23 mouse cellular contexts compared by ENCODE assay signal in genomic region chr10:9231751-9232150, GRCm38 (mm10).
DNase-seq lines count a peak whose midpoint lies in the region; ATAC-seq and TF ChIP-seq lines count a peak whose summit lies in the region.
"Had no signal": no experiment of that assay in that cellular context is flagged by ENCODE, and none has a peak within 500 bp of the region (broad histone marks: within the 10 kb centered on the region; RNA-seq: fewer than 3 reads in every experiment).

No protein-coding gene starts in this region.

- no peak overlapping the region for H3K4me2 ChIP-seq in forebrain, embryonic 15.5 days (replicated peaks)
- no peak overlapping the region for H3K4me2 ChIP-seq in forebrain, embryonic 11.5 days (ENCODE audit: low read depth, low read length, severe bottlenecking)
- no peak overlapping the region for H3K4me2 ChIP-seq in forebrain, postnatal 0 days (ENCODE audit: low read depth)
- H3K4me2 ChIP-seq: embryonic facial prominence, embryonic 15.5 days; heart, embryonic 12.5 days; liver, embryonic 11.5 days had no signal

- ATAC-seq in forebrain, embryonic 15.5 days (replicated peaks), result peak; percentile 80
- no peak for ATAC-seq in forebrain, embryonic 11.5 days (replicated peaks; ENCODE audit: low FRiP score)
- peak; percentile 75 for ATAC-seq in forebrain, postnatal 0 days
- ATAC-seq: Patski had no signal

- intact Hi-C loops in left cerebral cortex, postnatal 4 days (cut with DNase I), result no loop called here

- H3K4me1 ChIP-seq in forebrain, embryonic 15.5 days, result peaks cover 3% of the 10 kb centered on the region; the same call in 1 of the 2 replicates
- H3K4me1 ChIP-seq in forebrain, embryonic 11.5 days (replicated peaks; ENCODE audit: control insufficient read depth, insufficient read depth, low read length), result no peaks in the 10 kb centered on the region
- H3K4me1 ChIP-seq in forebrain, postnatal 0 days (ENCODE audit: insufficient read depth), result no peaks in the 10 kb centered on the region
- H3K4me1 ChIP-seq: embryonic facial prominence, embryonic 15.5 days; heart, embryonic 12.5 days; megakaryocyte, embryonic 14.5 days had no signal

- no peak overlapping the region for H3K27ac ChIP-seq in forebrain, embryonic 15.5 days (replicated peaks)
- H3K27ac ChIP-seq in forebrain, embryonic 11.5 days (ENCODE audit: low read depth, low read length), result no peak overlapping the region
- no peak overlapping the region for H3K27ac ChIP-seq in forebrain, postnatal 0 days (ENCODE audit: low read depth, low read length)
- H3K27ac ChIP-seq: embryonic facial prominence, embryonic 15.5 days; layer of hippocampus, adult 2 months; stomach, postnatal 0 days had no signal

- H3K9me3 ChIP-seq in forebrain, embryonic 15.5 days, result no peaks in the 10 kb centered on the region
- no peaks in the 10 kb centered on the region for H3K9me3 ChIP-seq in forebrain, embryonic 11.5 days (ENCODE audit: control insufficient read depth, low read length)
- no peaks in the 10 kb centered on the region for H3K9me3 ChIP-seq in forebrain, postnatal 0 days (ENCODE audit: low read length)
- H3K9me3 ChIP-seq: embryonic facial prominence, embryonic 15.5 days; heart, embryonic 12.5 days had no signal

- no peak for TF ChIP-seq CTCF in forebrain, postnatal 0 days (IDR thresholded peaks at IDR 0.05; ENCODE audit: low read depth)

- no peak for DNase-seq in forebrain, embryonic 11.5 days (ENCODE audit: low spot score)
- DNase-seq in left cerebral cortex, postnatal 4 days, result peak; percentile 70
- no peak for DNase-seq in left cerebral cortex, adult 18-20 months (ENCODE audit: low spot score in 2 of 2)
- peak; percentile 89 to 91 for DNase-seq in cerebellum, postnatal 10 days
- DNase-seq in forebrain, postnatal 0 days, result peak; percentile 59
- DNase-seq in gastrocnemius, adult 8-10 months (ENCODE audit: low spot score in 2 of 2), result no peak
- DNase-seq: adrenal gland, postnatal 10 days; gastrocnemius, postnatal 10 days; heart, adult 11 months; heart, postnatal 14 days; kidney, adult 2 months; kidney, postnatal 10 days; lung, adult 18-20 months; lung, postnatal 14 days; retina, postnatal 1 day had no signal

- 45% methylated on average over 3 of the region's 3 CpGs for WGBS in forebrain, embryonic 15.5 days
- WGBS in forebrain, embryonic 11.5 days, result 94% methylated on average over 3 of the region's 3 CpGs
- WGBS in forebrain, postnatal 0 days, result 28% methylated on average over 3 of the region's 3 CpGs

- no peaks in the 10 kb centered on the region for H3K36me3 ChIP-seq in forebrain, embryonic 15.5 days
- no peaks in the 10 kb centered on the region for H3K36me3 ChIP-seq in forebrain, embryonic 11.5 days (ENCODE audit: control insufficient read depth, insufficient read depth, low read length)
- no peaks in the 10 kb centered on the region for H3K36me3 ChIP-seq in forebrain, postnatal 0 days (ENCODE audit: insufficient read depth)
- H3K36me3 ChIP-seq: embryonic facial prominence, embryonic 15.5 days; heart, embryonic 12.5 days had no signal

- no peak overlapping the region for H3K9ac ChIP-seq in forebrain, embryonic 15.5 days (replicated peaks)
- no peak overlapping the region for H3K9ac ChIP-seq in forebrain, embryonic 11.5 days (ENCODE audit: low read length)
- no peak overlapping the region for H3K9ac ChIP-seq in forebrain, postnatal 0 days
- H3K9ac ChIP-seq: embryonic facial prominence, embryonic 15.5 days; heart, embryonic 12.5 days had no signal

- no peaks in the 10 kb centered on the region for H3K27me3 ChIP-seq in forebrain, embryonic 15.5 days
- H3K27me3 ChIP-seq in forebrain, embryonic 11.5 days (ENCODE audit: control insufficient read depth, insufficient read depth, low read length), result no peaks in the 10 kb centered on the region
- no peaks in the 10 kb centered on the region for H3K27me3 ChIP-seq in forebrain, postnatal 0 days (ENCODE audit: insufficient read depth, low read length)
- H3K27me3 ChIP-seq: embryonic facial prominence, embryonic 15.5 days; heart, embryonic 12.5 days; megakaryocyte, embryonic 14.5 days; Patski had no signal

- no peak overlapping the region for H3K4me3 ChIP-seq in forebrain, embryonic 15.5 days
- no peak overlapping the region for H3K4me3 ChIP-seq in forebrain, embryonic 11.5 days (ENCODE audit: low read depth, low read length)
- no peak overlapping the region for H3K4me3 ChIP-seq in forebrain, postnatal 0 days (ENCODE audit: low read depth, low read length)
- H3K4me3 ChIP-seq: embryonic facial prominence, embryonic 15.5 days; heart, embryonic 12.5 days; layer of hippocampus, adult 2 months; megakaryocyte, embryonic 14.5 days had no signal

Comparison
In these comparisons a context has a peak if more than half of its experiments do, and no peak if none do; other contexts are left out.
1. DNase-seq: peak in left cerebral cortex, postnatal 4 days (single experiment), cerebellum, postnatal 10 days (2 of 2) and forebrain, postnatal 0 days (single experiment); none in forebrain, embryonic 11.5 days (single experiment), left cerebral cortex, adult 18-20 months (0 of 2) and gastrocnemius, adult 8-10 months (0 of 2).